Mouse (Mus musculus): Measurements from ENCODE around the gene Zkscan2. TPM values are rescaled to one million over a fixed set of nuclear protein-coding genes. Genes with fewer than 3 reads are reported as not detected.

Zkscan2 gene
- polyA plus RNA-seq (2012; ENCODE audit: low replicate concordance): 0.08 and 0.15 TPM in 2 replicates

DNA sequence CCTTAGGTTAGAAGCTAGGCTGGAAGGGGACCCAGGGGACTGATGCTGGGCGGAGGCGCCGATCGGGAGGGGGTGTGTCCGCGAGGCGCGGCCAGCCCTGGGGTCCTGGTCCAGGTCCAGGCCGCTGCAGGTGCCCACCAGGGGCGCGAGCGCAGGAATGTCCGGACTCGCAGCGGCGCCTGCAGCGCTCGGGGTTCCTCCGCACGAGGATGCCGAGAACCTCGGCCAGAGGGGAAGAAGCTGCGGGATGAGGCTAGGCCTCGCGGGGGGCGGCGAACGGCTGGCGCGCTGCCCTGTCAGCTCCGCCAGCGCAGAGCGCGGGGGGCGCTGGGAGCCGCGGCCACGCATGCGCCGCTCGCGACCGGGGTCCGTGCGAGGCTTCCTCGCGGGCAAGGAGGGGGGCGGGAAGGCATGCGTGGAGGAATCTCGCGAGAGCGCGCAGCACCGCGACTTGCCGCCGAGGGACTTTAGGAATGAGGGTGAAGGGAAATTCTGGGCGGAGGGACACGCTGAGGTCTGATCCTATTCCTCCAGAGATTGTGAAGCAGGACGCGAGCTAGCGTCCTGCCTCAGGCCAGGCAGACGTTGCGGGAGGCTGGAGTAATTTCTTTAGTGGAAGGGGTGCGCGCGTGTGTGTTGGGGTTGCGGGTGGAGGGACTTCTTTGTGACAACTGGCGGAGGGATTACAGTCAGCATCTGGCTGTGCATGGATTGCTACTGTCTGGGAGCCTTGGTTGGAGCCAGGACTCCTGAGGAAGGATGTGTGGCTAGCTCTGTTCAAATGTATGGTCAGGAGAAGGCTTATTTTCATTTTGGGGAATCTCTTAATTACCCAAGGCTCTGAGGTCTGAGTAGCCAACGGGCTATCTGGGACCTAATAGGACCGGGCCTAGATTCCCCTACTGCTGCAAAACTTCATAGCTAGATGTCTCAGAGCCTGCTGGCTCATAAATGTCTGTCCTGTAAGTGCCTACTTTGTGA is at the start of gene Zkscan2:
TSS of gene Zkscan2 (minus strand) at position 211 of the 981 bp plus-strand sequence.

DNA sequence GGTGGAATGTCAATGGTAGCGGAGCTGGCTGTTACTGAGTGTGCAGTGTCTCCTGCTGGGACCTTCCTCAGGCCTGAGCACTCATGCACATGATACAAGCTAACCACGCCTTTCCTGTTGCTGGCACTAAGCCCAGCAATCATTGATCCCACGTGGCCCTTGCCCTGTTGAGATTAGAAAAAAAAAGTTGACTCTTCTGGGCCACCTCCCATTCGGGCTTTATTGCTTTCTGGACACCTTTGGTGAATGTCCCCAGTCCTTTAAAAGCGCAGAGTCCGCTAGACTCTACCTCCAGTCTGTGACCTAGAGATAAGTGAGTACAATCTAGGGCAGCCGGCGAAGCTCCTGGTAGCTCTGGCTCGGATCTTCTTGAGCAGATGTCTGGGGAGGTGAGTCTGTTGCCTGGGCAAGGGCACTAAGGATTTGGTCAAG is 38.2 kb downstream of the Zkscan2 start, which contains the start of gene Aqp8:
TSS of gene Aqp8 (plus strand) at position 222 of the 432 bp plus-strand sequence.

Other genes with a start within 250 kb of the Zkscan2 start
- gene Lcmt1, start 130.7 kb downstream of the Zkscan2 start, polyA plus RNA-seq (2012; ENCODE audit: low replicate concordance): 0.54 and 5.1 TPM in 2 replicates
- 110 and 229 TPM in 2 replicates for gene Arhgap17, start 130.5 kb downstream of the Zkscan2 start, polyA plus RNA-seq (2012; ENCODE audit: low replicate concordance)
- gene Aqp8, start 38.2 kb downstream of the Zkscan2 start, polyA plus RNA-seq (2012; ENCODE audit: low replicate concordance): not detected in 2 replicates

Measured in leukemia stem cell, adult 10-12 weeks (primary cell).